ENCODE assay signal across 32 mouse cellular contexts in genomic region chr3:108400442-108400841, GRCm38 (mm10). TPM values are rescaled to one million over a fixed set of nuclear protein-coding genes. Genes with fewer than 3 reads are reported as not detected.
DNase-seq lines count a peak whose midpoint lies in the region; ATAC-seq lines count a peak whose summit lies in the region.
"Had no signal": no experiment of that assay in that cellular context is flagged by ENCODE, and none has a peak within 500 bp of the region (broad histone marks: within the 10 kb centered on the region; RNA-seq: fewer than 3 reads in every experiment).

No protein-coding gene starts in this region.

- no peaks in the 10 kb centered on the region for H3K27me3 ChIP-seq in forebrain, embryonic 11.5 days (ENCODE audit: control insufficient read depth, insufficient read depth, low read length)
- no peaks in the 10 kb centered on the region for H3K27me3 ChIP-seq in forebrain, embryonic 16.5 days (replicated peaks; ENCODE audit: control insufficient read depth, insufficient read depth, low read length)
- H3K27me3 ChIP-seq: embryonic facial prominence, embryonic 13.5 days; forebrain, embryonic 13.5 days; hindbrain, embryonic 13.5 days; intestine, embryonic 15.5 days had no signal

- no peak overlapping the region for H3K9ac ChIP-seq in forebrain, embryonic 11.5 days (ENCODE audit: low read length)
- H3K9ac ChIP-seq in forebrain, embryonic 16.5 days (replicated peaks; ENCODE audit: low read depth, low read length), result no peak overlapping the region
- H3K9ac ChIP-seq: embryonic facial prominence, embryonic 13.5 days; forebrain, embryonic 13.5 days; forebrain, postnatal 0 days; heart, embryonic 12.5 days; heart, embryonic 15.5 days; intestine, embryonic 15.5 days had no signal

- H3K36me3 ChIP-seq in forebrain, embryonic 11.5 days (ENCODE audit: control insufficient read depth, insufficient read depth, low read length), result peaks cover 23% of the 10 kb centered on the region
- H3K36me3 ChIP-seq in forebrain, embryonic 16.5 days (ENCODE audit: control insufficient read depth, insufficient read depth), result peaks cover 45% of the 10 kb centered on the region
- H3K36me3 ChIP-seq: heart, embryonic 12.5 days; heart, embryonic 15.5 days; intestine, embryonic 15.5 days had no signal

- H3K4me3 ChIP-seq in forebrain, embryonic 11.5 days (ENCODE audit: low read depth, low read length), result no peak overlapping the region
- H3K4me3 ChIP-seq in forebrain, embryonic 16.5 days (replicated peaks; ENCODE audit: low read length), result no peak overlapping the region
- H3K4me3 ChIP-seq: embryonic facial prominence, embryonic 10.5 days; embryonic facial prominence, embryonic 13.5 days; erythroblast, embryonic 14.5 days; forebrain, embryonic 13.5 days; heart, adult 2 months; heart, embryonic 12.5 days; heart, embryonic 15.5 days; hindbrain, embryonic 10.5 days; hindbrain, embryonic 13.5 days; intestine, embryonic 15.5 days had no signal

- H3K9me3 ChIP-seq in forebrain, embryonic 11.5 days (ENCODE audit: control insufficient read depth, low read length), result no peaks in the 10 kb centered on the region
- H3K9me3 ChIP-seq in forebrain, embryonic 16.5 days (ENCODE audit: control insufficient read depth, low read length), result no peaks in the 10 kb centered on the region
- H3K9me3 ChIP-seq: embryonic facial prominence, embryonic 10.5 days; embryonic facial prominence, embryonic 13.5 days; forebrain, embryonic 13.5 days; heart, embryonic 12.5 days; heart, embryonic 15.5 days; hindbrain, embryonic 10.5 days; hindbrain, embryonic 13.5 days; intestine, embryonic 15.5 days had no signal

- H3K4me2 ChIP-seq in forebrain, embryonic 11.5 days (ENCODE audit: low read depth, low read length, severe bottlenecking), result no peak overlapping the region
- no peak overlapping the region for H3K4me2 ChIP-seq in forebrain, embryonic 16.5 days (ENCODE audit: low read length)
- H3K4me2 ChIP-seq: embryonic facial prominence, embryonic 13.5 days; forebrain, embryonic 13.5 days; heart, embryonic 12.5 days; heart, embryonic 15.5 days; hindbrain, embryonic 13.5 days; intestine, embryonic 15.5 days had no signal

- H3K4me1 ChIP-seq in forebrain, embryonic 11.5 days (replicated peaks; ENCODE audit: control insufficient read depth, insufficient read depth, low read length), result peaks cover 6% of the 10 kb centered on the region; the same call in 1 of the 2 replicates
- H3K4me1 ChIP-seq in forebrain, embryonic 16.5 days (replicated peaks; ENCODE audit: control insufficient read depth, insufficient read depth, low read length), result peaks cover 12% of the 10 kb centered on the region
- H3K4me1 ChIP-seq: heart, embryonic 12.5 days had no signal

- H3K27ac ChIP-seq in forebrain, embryonic 11.5 days (ENCODE audit: low read depth, low read length), result no peak overlapping the region
- H3K27ac ChIP-seq in forebrain, embryonic 16.5 days (ENCODE audit: low read length), result no peak overlapping the region
- H3K27ac ChIP-seq: embryonic facial prominence, embryonic 10.5 days; embryonic facial prominence, embryonic 13.5 days; forebrain, embryonic 13.5 days; heart, adult 2 months; heart, embryonic 15.5 days; hindbrain, embryonic 10.5 days; hindbrain, embryonic 13.5 days; intestine, embryonic 15.5 days had no signal

- no peak for ATAC-seq in forebrain, embryonic 11.5 days (replicated peaks; ENCODE audit: low FRiP score)
- no peak for ATAC-seq in forebrain, embryonic 16.5 days
- ATAC-seq: CD4-positive, CD25-positive, alpha-beta regulatory T cell, adult 4 months; forebrain, embryonic 13.5 days; forebrain, postnatal 0 days; hindbrain, embryonic 16.5 days; intestine, embryonic 15.5 days had no signal

- WGBS in forebrain, embryonic 11.5 days, result 88% methylated on average over 5 of the region's 5 CpGs
- 81% methylated on average over 5 of the region's 5 CpGs for WGBS in forebrain, embryonic 16.5 days

- intact Hi-C loops in left cerebral cortex, postnatal 4 days (cut with DNase I), result loop anchor here (5.0 kb wide), 1 partner anchor 152 kb away; no protein-coding TSS in a partner anchor

- peak; percentile 56 for DNase-seq in cerebellum, adult 9-11 months
- no peak for DNase-seq in cerebellum, adult 11 months
- peak; percentile 49 for DNase-seq in forebrain, embryonic 11.5 days (ENCODE audit: low spot score)
- peak; percentile 17 for DNase-seq in left cerebral cortex, postnatal 4 days
- no peak for DNase-seq in left cerebral cortex, adult 11 months (ENCODE audit: low spot score)
- DNase-seq: adrenal gland, adult 2 months; adrenal gland, postnatal 14 days; embryo, embryonic 11 days; forebrain, postnatal 0 days; gastrocnemius, postnatal 10 days; heart, adult 2 months; heart, postnatal 10 days; heart, postnatal 36 days; kidney, adult 11 months; kidney, adult 8-10 months had no signal

RNA-seq across cellular contexts. Expression of gene Celsr2, which starts 14.9 kb away (rescaled TPM):
- polyA plus RNA-seq in forebrain, embryonic 11.5 days (2014; fragmentation: Nextera tagmentation; extraction: Ambion mirVana), result 52.0 and 68.1 TPM in 2 replicates
- 46.7 and 47.3 TPM in 2 replicates for polyA plus RNA-seq in forebrain, embryonic 16.5 days (2015; fragmentation: Nextera tagmentation; extraction: Ambion mirVana)
- 100 to 1,000 TPM; 136 to 149 TPM for total RNA-seq in left cerebral cortex, postnatal 4 days (2021)
- total RNA-seq: MEL had no signal
- polyA plus RNA-seq: C2C12 had no signal

RNA-seq across cellular contexts. Expression of gene Psrc1, which starts 16.8 kb away (rescaled TPM):
- 99.5 and 102 TPM in 2 replicates for polyA plus RNA-seq in forebrain, embryonic 11.5 days (2014; fragmentation: Nextera tagmentation; extraction: Ambion mirVana)
- polyA plus RNA-seq in forebrain, embryonic 16.5 days (2015; fragmentation: Nextera tagmentation; extraction: Ambion mirVana), result 29.0 and 29.2 TPM in 2 replicates
- total RNA-seq in left cerebral cortex, postnatal 4 days (2021), result 1 to 10 TPM; 4.3 to 6.9 TPM

RNA-seq across cellular contexts. Expression of gene Mybphl, which starts 35.7 kb away (rescaled TPM):
- polyA plus RNA-seq in forebrain, embryonic 11.5 days (2014; fragmentation: Nextera tagmentation; extraction: Ambion mirVana), result not detected in 2 replicates
- 0.16 TPM in 1 of 2 replicates, not detected in the other for polyA plus RNA-seq in forebrain, embryonic 16.5 days (2015; fragmentation: Nextera tagmentation; extraction: Ambion mirVana)
- total RNA-seq in left cerebral cortex, postnatal 4 days (2021), result under 1 TPM in 1 of 2 experiments, not detected in 1; 0.30 TPM
- total RNA-seq: adrenal gland, adult 2 months; adrenal gland, postnatal 14 days; adrenal gland, postnatal 4 days; forebrain, postnatal 0 days; gastrocnemius, postnatal 10 days; gastrocnemius, postnatal 36 days; granulocyte monocyte progenitor cell, adult 5-6 weeks; MEL had no signal
- polyA plus RNA-seq: adrenal gland, adult 2 months; C2C12; CD4-positive, CD25-positive, alpha-beta regulatory T cell, adult 4 months; embryonic facial prominence, embryonic 13.5 days; erythroblast, embryonic 14.5 days; forebrain, embryonic 13.5 days; forebrain, postnatal 0 days; hindbrain, embryonic 10.5 days; intestine, embryonic 15.5 days had no signal

RNA-seq across cellular contexts. Expression of gene Sars, which starts 44.6 kb away (rescaled TPM):
- polyA plus RNA-seq in forebrain, embryonic 11.5 days (2014; fragmentation: Nextera tagmentation; extraction: Ambion mirVana), result 180 and 189 TPM in 2 replicates
- 230 and 238 TPM in 2 replicates for polyA plus RNA-seq in forebrain, embryonic 16.5 days (2015; fragmentation: Nextera tagmentation; extraction: Ambion mirVana)
- 100 to 1,000 TPM; 194 to 199 TPM for total RNA-seq in left cerebral cortex, postnatal 4 days (2021)

Comparison
In these comparisons a context has a peak if more than half of its experiments do, and no peak if none do; other contexts are left out.
1. DNase-seq: peak in cerebellum, adult 9-11 months (single experiment), forebrain, embryonic 11.5 days (single experiment) and left cerebral cortex, postnatal 4 days (single experiment); none in cerebellum, adult 11 months (single experiment) and left cerebral cortex, adult 11 months (single experiment).